Mouse (Mus musculus) embryonic fibroblast, embryonic 13.5 days (primary cell): ENCODE results near the gene Yipf2.

ENCODE experiments used
- CTCF ChIP-seq: IDR thresholded peaks from 2 replicates; pipeline ENCODE4 v1.5.1; 2011; ENCODE audit warnings: mild to moderate bottlenecking, control low read depth, low read length, moderate library complexity, borderline replicate concordance; ENCODE audit not compliant: insufficient read depth
- POLR2A ChIP-seq: IDR thresholded peaks from 2 replicates; pipeline ENCODE4 v1.6.1; 2011; ENCODE audit warnings: low read depth, mild to moderate bottlenecking, control low read depth, low read length, moderate library complexity

DNA sequence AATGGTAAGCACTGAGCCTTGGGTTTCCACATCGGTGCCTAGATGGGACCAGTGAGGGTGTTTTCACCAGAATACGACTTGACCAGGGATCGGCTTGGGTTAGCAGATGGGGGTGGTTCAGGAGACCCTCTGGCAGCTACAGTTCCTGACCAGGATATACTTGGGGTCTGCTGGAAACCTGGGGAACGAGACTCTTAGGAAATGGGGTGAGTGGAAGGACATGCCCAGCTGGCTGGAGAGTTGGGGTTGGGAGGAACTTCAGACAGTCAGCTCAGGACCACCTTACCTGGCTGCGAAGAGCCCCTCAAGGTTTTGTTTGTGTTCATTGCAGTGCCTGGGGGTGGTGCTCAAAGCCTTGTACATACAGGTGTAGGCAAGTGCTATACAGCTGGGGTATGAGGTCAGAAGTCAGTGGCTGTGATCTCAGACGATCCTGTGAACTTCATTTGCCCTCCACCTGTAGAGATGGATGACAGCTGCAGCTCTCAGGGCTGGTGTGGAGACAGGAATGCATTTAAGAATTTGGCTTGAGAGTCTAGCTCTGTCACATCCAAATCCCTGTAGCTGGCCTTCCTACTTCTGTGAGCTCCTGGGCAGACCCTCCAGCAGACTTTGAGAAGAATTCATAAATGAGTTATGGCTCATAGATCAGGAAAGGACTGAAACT is 38.9 kb downstream of the Yipf2 start:
- TF ChIP-seq CTCF = no peak
- TF ChIP-seq POLR2A = no peak
